In the genomic region with DNA sequence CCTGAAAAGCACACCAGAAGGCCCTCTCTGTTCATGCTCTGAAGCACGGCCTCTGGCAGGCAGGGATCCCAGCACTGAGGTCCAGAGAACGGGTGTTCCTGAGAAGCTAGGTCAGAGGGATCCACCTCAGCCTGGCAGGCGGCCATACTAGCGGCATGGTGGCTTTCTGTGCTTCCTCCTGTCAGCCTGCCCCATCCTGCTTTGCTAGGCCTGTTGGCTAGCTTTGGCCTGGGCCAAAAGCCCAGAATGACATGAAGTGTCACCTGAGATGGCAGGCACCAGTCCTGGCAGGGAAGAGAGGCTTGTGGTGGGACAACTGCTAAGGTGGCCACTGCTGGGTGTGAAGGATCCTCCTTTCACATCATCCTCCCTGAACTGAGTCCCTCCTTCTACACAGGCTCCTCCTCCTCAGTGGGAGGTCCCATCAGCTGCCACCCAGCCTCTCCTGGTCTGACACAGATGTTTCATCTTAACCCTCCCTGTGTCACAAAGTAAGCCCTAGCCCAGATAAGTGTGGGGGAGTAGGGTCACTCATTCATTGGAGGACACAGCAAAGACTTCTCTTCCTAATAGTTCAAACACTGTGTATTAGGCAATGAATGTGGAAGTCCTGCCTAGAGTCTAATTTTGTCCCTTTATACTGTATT, we compare ENCODE assay signal across 10 mouse cellular contexts.
DNase-seq lines count a peak whose midpoint lies in the region; ATAC-seq and TF ChIP-seq lines count a peak whose summit lies in the region.
"Had no signal": no experiment of that assay in that cellular context is flagged by ENCODE, and none has a peak within 500 bp of the region (broad histone marks: within the 10 kb centered on the region; RNA-seq: fewer than 3 reads in every experiment).

No protein-coding gene starts in this region.

- no peaks in the 10 kb centered on the region for H3K36me3 ChIP-seq in thymus, adult 2 months (ENCODE audit: control insufficient read depth, insufficient read depth, low read length)

- WGBS in thymus, adult 2 months, result 70% methylated on average over 4 of the region's 4 CpGs

- intact Hi-C loops in heart, postnatal 25 days (cut with DNase I), result no loop called here

- TF ChIP-seq POLR2A in thymus, adult 2 months (IDR thresholded peaks at IDR 0.05; ENCODE audit: control insufficient read depth, extremely low read depth, insufficient read depth, low read length, poor library complexity), result no peak

- no peak overlapping the region for H3K4me3 ChIP-seq in thymus, adult 2 months (ENCODE audit: control insufficient read depth, insufficient read depth, low read length)
- H3K4me3 ChIP-seq: erythroblast, embryonic 14.5 days had no signal

- DNase-seq in cerebellum, postnatal 4 days (ENCODE audit: low spot score in 2 of 2), result no peak
- peak; percentile 57 for DNase-seq in testis, postnatal 10 days (ENCODE audit: low spot score)
- no peak for DNase-seq in testis, postnatal 14 days (ENCODE audit: low spot score)
- peak; percentile 10 for DNase-seq in heart, postnatal 25 days (ENCODE audit: low spot score)
- DNase-seq in layer of hippocampus, postnatal 25 days (ENCODE audit: extremely low spot score in 1 of 2, low spot score in 1 of 2), result no peak
- no peak for DNase-seq in left cerebral cortex, adult 9 months (ENCODE audit: low spot score in 2 of 2)
- DNase-seq in thymus, adult 2 months, result no peak

- no peaks in the 10 kb centered on the region for H3K27me3 ChIP-seq in thymus, adult 2 months (ENCODE audit: control insufficient read depth, insufficient read depth, low read length)

- no peak for TF ChIP-seq CTCF in thymus, adult 2 months (IDR thresholded peaks at IDR 0.05; ENCODE audit: borderline replicate concordance, control insufficient read depth, extremely low read depth, insufficient read depth, low read length, poor library complexity)

- H3K27ac ChIP-seq in thymus, adult 2 months (ENCODE audit: control insufficient read depth, insufficient read depth, low read length), result no peak overlapping the region

- no peaks in the 10 kb centered on the region for H3K4me1 ChIP-seq in thymus, adult 2 months (replicated peaks; ENCODE audit: control insufficient read depth, insufficient read depth, low read length)

- ATAC-seq in cerebellum, adult (ENCODE audit: insufficient number of reproducible peaks, low FRiP score, low TSS enrichment), result peak; percentile 95
- ATAC-seq: Patski had no signal

Comparison
In these comparisons a context has a peak if more than half of its experiments do, and no peak if none do; other contexts are left out.
1. DNase-seq: peak in testis, postnatal 10 days (single experiment) and heart, postnatal 25 days (single experiment); none in cerebellum, postnatal 4 days (0 of 2), testis, postnatal 14 days (single experiment), layer of hippocampus, postnatal 25 days (0 of 2), left cerebral cortex, adult 9 months (0 of 2) and thymus, adult 2 months (single experiment).